Mouse (Mus musculus): ENCODE results near the gene Mettl15. TPM values are rescaled to one million over a fixed set of nuclear protein-coding genes. Genes with fewer than 3 reads are reported as not detected.
"Not testable (repeated sequence)": the region's sequence is repeated elsewhere in the genome, so short reads cannot be mapped to it uniquely, and the experiment has no call there.

Mettl15 gene
- total and polyA plus RNA-seq, 2 experiments from 2014 or later: 5.9 to 7.4 TPM

GRCm38 (mm10) chr2:109227196-109227595 is 53.4 kb downstream of the Mettl15 start:
- Histone ChIP-seq H3K4me1 (ENCODE audit: insufficient read depth, low read length) (no peaks in the 10 kb centered on the region), H3K36me3 (ENCODE audit: insufficient read depth, low read length) (no peaks in the 10 kb centered on the region), H3K27ac (ENCODE audit: low read depth, low read length) (no peak overlapping the region), H3K27me3 (ENCODE audit: insufficient read depth, low read length) (no peaks in the 10 kb centered on the region), H3K9me3 (ENCODE audit: low read length) (no peaks in the 10 kb centered on the region), H3K9ac (replicated peaks; ENCODE audit: low read length, poor library complexity, severe bottlenecking) (no peak overlapping the region), H3K4me2 (ENCODE audit: low read depth, low read length, poor library complexity, severe bottlenecking) (no peak overlapping the region), H3K4me3 (ENCODE audit: low read depth, low read length) (no peak overlapping the region)
- DNase-seq (ENCODE audit: low spot score) (no peak), ATAC-seq (ENCODE audit: low FRiP score) (no peak)
- TF ChIP-seq CTCF (IDR thresholded peaks at IDR 0.05): no peak
- WGBS: 29% methylated on average over 3 of the region's 3 CpGs

DNA sequence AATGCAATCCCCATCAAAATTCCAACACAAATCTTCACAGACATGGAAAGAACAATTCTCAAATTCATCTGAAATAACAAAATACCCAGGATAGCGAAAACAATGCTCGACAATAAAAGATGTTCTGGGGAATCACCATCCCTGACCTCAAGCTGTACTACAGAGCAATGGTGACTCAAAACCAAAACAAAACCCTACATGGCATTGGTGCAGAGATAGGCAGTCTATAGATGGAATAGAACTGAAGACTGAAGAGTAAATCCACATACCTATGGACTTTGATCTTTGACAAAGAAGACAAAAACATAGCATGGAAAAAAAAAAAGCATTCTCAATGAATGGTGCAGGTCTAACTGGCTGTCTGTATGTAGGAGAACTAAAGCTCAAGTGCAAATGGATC is 59.1 kb downstream of the Mettl15 start:
- DNase-seq (ENCODE audit: low spot score) (no peak), ATAC-seq (ENCODE audit: low FRiP score) (no peak)
- 96% methylated on average over 2 of the region's 2 CpGs for WGBS
- Histone ChIP-seq H3K9ac (replicated peaks; ENCODE audit: low read length, poor library complexity, severe bottlenecking) (no peak overlapping the region), H3K4me3 (ENCODE audit: low read depth, low read length) (no peak overlapping the region), H3K4me2 (ENCODE audit: low read depth, low read length, poor library complexity, severe bottlenecking) (no peak overlapping the region), H3K4me1 (ENCODE audit: insufficient read depth, low read length) (no peaks in the 10 kb centered on the region), H3K27me3 (ENCODE audit: insufficient read depth, low read length) (no peaks in the 10 kb centered on the region), H3K9me3 (ENCODE audit: low read length) (no peaks in the 10 kb centered on the region), H3K27ac (ENCODE audit: low read depth, low read length) (no peak overlapping the region), H3K36me3 (ENCODE audit: insufficient read depth, low read length) (no peaks in the 10 kb centered on the region)
- no peak for TF ChIP-seq CTCF (IDR thresholded peaks at IDR 0.05)

DNA sequence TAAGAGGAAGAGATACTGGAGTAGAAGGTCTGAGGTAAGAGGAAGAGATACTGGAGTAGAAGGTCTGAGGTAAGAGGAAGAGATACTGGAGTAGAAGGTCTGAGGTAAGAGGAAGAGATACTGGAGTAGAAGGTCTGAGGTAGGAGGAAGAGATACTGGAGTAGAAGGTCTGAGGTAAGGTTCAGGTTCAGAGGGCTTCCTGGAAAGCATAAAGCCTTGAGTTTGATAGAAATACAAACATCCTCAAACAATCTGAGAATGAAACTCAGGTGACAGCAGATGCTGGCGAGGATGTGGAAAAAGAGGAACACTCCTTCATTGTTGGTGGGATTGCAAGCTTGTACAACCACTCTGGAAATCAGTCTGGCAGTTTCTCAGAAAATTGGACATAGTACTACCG is 63.9 kb downstream of the Mettl15 start:
- not testable (repeated sequence) for H3K4me3 ChIP-seq (ENCODE audit: low read depth, low read length); H3K27ac ChIP-seq (ENCODE audit: low read depth, low read length); DNase-seq (ENCODE audit: low spot score); H3K4me1 ChIP-seq (ENCODE audit: insufficient read depth, low read length); H3K27me3 ChIP-seq (ENCODE audit: insufficient read depth, low read length); ATAC-seq (ENCODE audit: low FRiP score); H3K9ac ChIP-seq (replicated peaks; ENCODE audit: low read length, poor library complexity, severe bottlenecking); H3K36me3 ChIP-seq (ENCODE audit: insufficient read depth, low read length); H3K9me3 ChIP-seq (ENCODE audit: low read length); H3K4me2 ChIP-seq (ENCODE audit: low read depth, low read length, poor library complexity, severe bottlenecking)
- WGBS: 85% methylated on average over 1 of the region's 2 CpGs

DNA sequence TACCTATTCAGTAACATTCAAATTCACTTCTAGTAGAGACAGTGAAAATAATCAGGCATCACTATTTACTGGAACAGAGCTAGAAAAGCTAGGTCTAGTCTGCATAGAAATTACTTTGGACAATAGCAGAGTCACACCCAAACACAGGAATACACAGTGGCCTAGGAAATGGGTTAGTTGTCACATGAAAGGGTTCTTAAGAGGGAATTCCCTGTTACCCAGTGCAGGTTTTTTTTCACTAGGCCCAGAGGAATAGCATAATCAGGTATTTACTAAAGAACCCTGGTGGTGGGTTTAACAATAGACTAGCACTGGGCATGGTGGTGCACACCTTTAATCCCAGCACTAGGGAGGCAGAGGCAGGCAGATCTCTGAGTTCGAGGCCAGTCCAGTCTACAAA is 69.9 kb downstream of the Mettl15 start:
- H3K4me2 ChIP-seq (ENCODE audit: low read depth, low read length, poor library complexity, severe bottlenecking); H3K27ac ChIP-seq (ENCODE audit: low read depth, low read length); ATAC-seq (ENCODE audit: low FRiP score); H3K9ac ChIP-seq (replicated peaks; ENCODE audit: low read length, poor library complexity, severe bottlenecking); H3K27me3 ChIP-seq (ENCODE audit: insufficient read depth, low read length); DNase-seq (ENCODE audit: low spot score); H3K36me3 ChIP-seq (ENCODE audit: insufficient read depth, low read length); H3K4me3 ChIP-seq (ENCODE audit: low read depth, low read length); H3K4me1 ChIP-seq (ENCODE audit: insufficient read depth, low read length); H3K9me3 ChIP-seq (ENCODE audit: low read length): not testable (repeated sequence)
- WGBS: 100% methylated on average over 1 of the region's 1 CpGs

- no peak overlapping the region for H3K4me3 ChIP-seq (ENCODE audit: low read depth, low read length)
- H3K9me3 ChIP-seq (ENCODE audit: low read length): no peaks in the 10 kb centered on the region
- ATAC-seq (ENCODE audit: low FRiP score) (no peak), DNase-seq (ENCODE audit: low spot score) (no peak)
- WGBS: 87% methylated on average over 2 of the region's 2 CpGs
- H3K4me1 ChIP-seq (ENCODE audit: insufficient read depth, low read length): no peaks in the 10 kb centered on the region
- no peak overlapping the region for H3K9ac ChIP-seq (replicated peaks; ENCODE audit: low read length, poor library complexity, severe bottlenecking)
- H3K36me3 ChIP-seq (ENCODE audit: insufficient read depth, low read length): no peaks in the 10 kb centered on the region
- H3K27me3 ChIP-seq (ENCODE audit: insufficient read depth, low read length): no peaks in the 10 kb centered on the region
- no peak overlapping the region for H3K4me2 ChIP-seq (ENCODE audit: low read depth, low read length, poor library complexity, severe bottlenecking)
- no peak overlapping the region for H3K27ac ChIP-seq (ENCODE audit: low read depth, low read length)
- TF ChIP-seq CTCF (IDR thresholded peaks at IDR 0.05): no peak
Measured at GRCm38 (mm10) chr2:109208032-109208431, 72.5 kb downstream of the Mettl15 start.

GRCm38 (mm10) chr2:109182993-109183392 is 97.6 kb downstream of the Mettl15 start:
- Histone ChIP-seq H3K27ac (ENCODE audit: low read depth, low read length) (no peak overlapping the region), H3K9me3 (ENCODE audit: low read length) (no peaks in the 10 kb centered on the region), H3K27me3 (ENCODE audit: insufficient read depth, low read length) (no peaks in the 10 kb centered on the region), H3K4me2 (ENCODE audit: low read depth, low read length, poor library complexity, severe bottlenecking) (no peak overlapping the region), H3K36me3 (ENCODE audit: insufficient read depth, low read length) (no peaks in the 10 kb centered on the region), H3K4me3 (ENCODE audit: low read depth, low read length) (no peak overlapping the region), H3K4me1 (ENCODE audit: insufficient read depth, low read length) (no peaks in the 10 kb centered on the region), H3K9ac (replicated peaks; ENCODE audit: low read length, poor library complexity, severe bottlenecking) (no peak overlapping the region)
- TF ChIP-seq CTCF (IDR thresholded peaks at IDR 0.05): no peak
- 82% methylated on average over 3 of the region's 3 CpGs for WGBS
- DNase-seq (ENCODE audit: low spot score): no peak
- ATAC-seq (ENCODE audit: low FRiP score): no peak

DNA sequence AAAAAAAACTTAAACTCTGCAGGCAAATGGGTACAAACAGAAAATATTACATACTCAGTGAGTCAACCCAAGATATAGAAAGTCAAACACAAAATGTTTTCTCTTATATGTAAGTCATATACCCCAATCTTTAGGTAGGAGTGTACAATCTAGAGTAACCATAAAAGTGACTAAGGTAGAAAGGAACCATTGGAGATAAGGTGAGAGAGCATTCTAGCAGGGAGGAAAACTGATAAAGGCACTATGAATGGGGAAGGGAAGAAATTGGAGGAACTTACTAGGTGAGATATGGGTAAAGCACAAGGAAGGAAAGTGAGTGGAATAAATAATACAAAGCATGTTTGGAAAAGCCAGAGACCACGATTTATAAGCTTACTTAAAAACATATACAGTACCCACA is 122.0 kb downstream of the Mettl15 start:
- Histone ChIP-seq H3K36me3 (ENCODE audit: insufficient read depth, low read length) (no peaks in the 10 kb centered on the region), H3K4me1 (ENCODE audit: insufficient read depth, low read length) (no peaks in the 10 kb centered on the region)
- no peak for TF ChIP-seq CTCF (IDR thresholded peaks at IDR 0.05)

More for the DNA sequence above, 122.0 kb downstream of the Mettl15 start:
- Histone ChIP-seq H3K4me2 (ENCODE audit: low read depth, low read length, poor library complexity, severe bottlenecking) (no peak overlapping the region), H3K27me3 (ENCODE audit: insufficient read depth, low read length) (no peaks in the 10 kb centered on the region), H3K4me3 (ENCODE audit: low read depth, low read length) (no peak overlapping the region), H3K9ac (replicated peaks; ENCODE audit: low read length, poor library complexity, severe bottlenecking) (no peak overlapping the region), H3K9me3 (ENCODE audit: low read length) (no peaks in the 10 kb centered on the region), H3K27ac (ENCODE audit: low read depth, low read length) (no peak overlapping the region)
- 89% methylated on average over 1 of the region's 1 CpGs for WGBS
- ATAC-seq (ENCODE audit: low FRiP score) (no peak), DNase-seq (ENCODE audit: low spot score) (no peak)
